Mouse (Mus musculus) left cerebral cortex, postnatal 14 days (tissue): ENCODE data around the gene Xylt1. TPM values are rescaled to one million over a fixed set of nuclear protein-coding genes. Genes with fewer than 3 reads are reported as not detected.

Experiments
- DNase-seq, 2 experiments: peaks; one replicate each; pipeline ENCODE4 v3.0.0; 2021 to 2022; ENCODE audit warnings: low spot score in 2 of 2, mixed read lengths in 1 of 2
- intact Hi-C: fragments of 180-260 bp; cut with DNase I; formaldehyde crosslinking; loops from one replicate; pipeline ENCODE4 v1.15.1; 2025
- total RNA-seq, 2 experiments: library from RNA; stranded (reverse); gene quantifications; 2 replicates each; pipeline ENCODE4 v1.2.3; 2021

Xylt1 gene
- total RNA-seq, 2 experiments from 2014 or later: 52.9 to 53.8 TPM

GRCm38 (mm10) chr7:117470243-117470802, 89.5 kb downstream of the Xylt1 start:
- DNase-seq: no peak
- intact Hi-C loops: no loop called here

GRCm38 (mm10) chr7:117472055-117472780, 91.4 kb downstream of the Xylt1 start:
- DNase-seq: no peak
- intact Hi-C loops: no loop called here

DNA sequence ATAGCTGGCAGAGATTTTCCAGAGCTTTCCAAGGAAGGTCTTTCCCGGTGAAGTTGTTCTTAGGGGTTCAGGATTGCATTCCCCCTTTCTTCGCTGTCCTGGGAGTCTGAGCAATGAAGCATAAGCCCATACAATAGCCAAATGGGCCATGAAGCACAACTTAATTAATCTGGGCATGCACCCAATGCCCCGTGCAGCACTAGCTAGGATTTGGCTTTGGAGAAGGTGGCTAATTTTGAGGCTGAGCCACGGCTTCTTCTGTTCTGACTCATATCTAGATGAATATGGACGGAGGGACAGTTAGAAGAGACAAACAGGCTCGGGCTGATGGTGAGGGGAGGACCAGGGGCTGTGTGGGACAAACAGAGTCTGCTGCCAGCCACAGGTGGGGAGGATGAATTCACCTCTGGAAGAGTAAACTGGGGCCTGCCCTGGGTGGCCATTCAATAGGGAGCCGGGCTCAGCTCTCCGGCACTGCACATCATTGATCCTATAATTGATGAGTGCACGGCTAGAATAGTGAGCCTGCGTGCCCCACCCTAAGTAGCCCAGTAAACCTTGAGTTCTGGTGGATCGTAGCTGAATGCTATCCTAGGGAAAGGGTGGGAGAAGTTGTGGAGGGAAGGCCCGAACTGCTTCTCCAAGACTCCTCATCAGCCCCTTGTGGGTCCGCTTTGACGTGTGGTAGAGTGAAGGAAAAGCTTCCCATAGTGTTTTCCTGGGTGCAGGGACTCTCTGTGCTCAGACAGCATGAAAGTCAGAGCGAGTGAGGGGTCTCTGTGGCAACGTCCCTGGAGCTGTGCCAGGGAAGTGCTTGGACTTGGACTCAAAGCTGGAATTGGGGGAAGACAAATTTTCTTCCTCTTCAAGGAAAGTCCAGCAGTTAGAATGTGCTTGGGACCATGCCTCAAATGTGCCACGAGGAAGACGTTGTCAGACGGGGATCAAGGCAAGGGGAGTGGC, 92.3 kb downstream of the Xylt1 start:
- DNase-seq: peak in 1 of 2 experiments; percentile 30
- intact Hi-C loops: no loop called here

DNA sequence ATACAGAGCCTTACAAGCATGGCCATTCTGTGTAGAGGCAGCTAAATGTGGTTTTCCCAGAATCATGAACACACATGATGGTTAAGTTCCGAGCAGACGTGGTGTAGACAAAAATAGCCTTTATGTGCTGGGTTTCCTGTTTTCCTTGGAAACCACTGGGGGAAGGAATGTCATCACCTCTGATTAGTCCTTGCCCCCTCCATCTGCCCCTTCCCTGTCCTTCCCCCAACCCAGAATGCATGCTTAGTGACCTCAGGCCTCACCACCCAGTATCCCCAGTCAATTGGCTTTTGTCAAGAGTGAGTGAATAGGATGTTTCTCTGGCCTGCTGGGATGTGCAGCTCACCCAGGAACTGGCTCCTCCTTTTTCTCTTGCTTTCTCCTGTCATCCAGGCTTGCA, 93.5 kb downstream of the Xylt1 start:
- no peak for DNase-seq
- intact Hi-C loops: no loop called here

DNA sequence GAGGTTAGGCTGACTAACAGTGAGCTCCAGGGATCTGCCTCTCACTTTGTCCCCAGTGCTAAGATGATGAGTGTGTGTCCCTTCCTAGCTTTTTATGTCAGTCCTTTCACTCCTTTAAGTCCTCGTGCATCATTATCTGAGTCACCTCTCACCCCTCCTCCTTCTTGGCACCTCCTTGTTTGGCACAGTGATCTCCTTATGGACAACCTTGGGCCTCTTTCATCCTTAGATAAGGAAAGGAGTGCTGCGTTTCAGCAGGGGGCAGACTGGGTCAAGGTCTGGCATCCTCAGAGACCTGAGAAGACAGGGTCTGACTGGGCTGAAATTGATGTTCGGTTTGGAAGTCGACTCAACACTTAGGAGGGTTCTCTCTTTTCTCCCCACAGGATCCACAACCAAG, 94.3 kb downstream of the Xylt1 start:
- intact Hi-C loops: no loop called here
- no peak for DNase-seq

- DNase-seq: no peak
- intact Hi-C loops: no loop called here
Observed at GRCm38 (mm10) chr7:117478937-117479336, 98.2 kb downstream of the Xylt1 start.

DNA sequence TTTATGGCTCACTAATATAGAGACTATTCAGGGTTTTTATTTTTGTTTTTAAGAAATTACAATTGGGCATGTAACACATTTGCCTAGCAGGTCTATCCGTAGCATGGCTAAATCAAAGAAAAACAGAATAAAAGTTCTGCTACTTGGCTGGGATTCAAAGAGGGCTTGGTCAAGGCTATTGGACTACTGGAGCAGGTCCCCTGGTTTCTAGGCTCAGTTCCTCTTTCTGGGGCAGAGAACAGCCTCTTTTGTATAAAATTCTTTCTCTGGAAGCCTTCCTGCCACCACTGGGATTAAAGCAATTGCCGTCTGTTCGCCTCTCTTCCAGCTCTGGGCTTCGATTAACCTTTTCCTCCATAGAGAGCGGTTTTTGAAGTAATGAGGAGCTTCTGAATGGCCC, 100.1 kb downstream of the Xylt1 start:
- DNase-seq: no peak

GRCm38 (mm10) chr7:117481404-117481803, 100.6 kb downstream of the Xylt1 start:
- intact Hi-C loops: no loop called here
- DNase-seq: no peak

More for the DNA sequence above, 100.1 kb downstream of the Xylt1 start:
- intact Hi-C loops: no loop called here

- DNase-seq: no peak
- intact Hi-C loops: no loop called here
Observed at GRCm38 (mm10) chr7:117482701-117483100, 101.9 kb downstream of the Xylt1 start.

GRCm38 (mm10) chr7:117484589-117484988, 103.8 kb downstream of the Xylt1 start:
- intact Hi-C loops: no loop called here
- DNase-seq: no peak

DNA sequence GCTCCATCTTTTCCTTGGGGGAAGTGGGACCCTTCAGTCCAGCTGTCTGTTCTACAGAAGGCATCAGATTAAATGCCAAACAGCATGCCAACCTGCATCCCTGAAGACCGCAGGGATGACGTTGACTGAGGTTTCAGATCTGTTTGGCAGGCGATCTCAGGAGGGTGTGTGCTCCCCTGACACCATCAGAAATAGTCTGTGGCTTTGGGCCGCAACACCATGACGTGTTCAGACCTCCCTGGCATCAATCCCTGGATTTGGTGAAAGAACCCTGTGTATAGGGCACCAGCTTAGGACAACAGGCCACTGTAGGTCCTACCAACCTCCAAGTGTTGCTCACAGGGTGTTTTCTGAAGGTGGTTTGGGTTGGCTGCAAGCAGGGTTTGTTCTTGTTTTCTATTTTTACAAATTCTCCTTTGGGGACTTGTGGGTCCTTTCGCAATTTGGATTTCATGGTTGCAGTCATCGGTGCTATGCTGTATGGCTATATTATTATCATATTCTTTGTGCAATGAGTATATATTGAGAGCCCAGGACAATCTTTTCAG, 104.3 kb downstream of the Xylt1 start:
- intact Hi-C loops: no loop called here
- DNase-seq: no peak

GRCm38 (mm10) chr7:117486425-117487172, 105.8 kb downstream of the Xylt1 start:
- intact Hi-C loops: no loop called here

GRCm38 (mm10) chr7:117487173-117487490, 106.4 kb downstream of the Xylt1 start:
- no peak for DNase-seq
- intact Hi-C loops: no loop called here

More at GRCm38 (mm10) chr7:117486425-117487172, 105.8 kb downstream of the Xylt1 start:
- no peak for DNase-seq

DNA sequence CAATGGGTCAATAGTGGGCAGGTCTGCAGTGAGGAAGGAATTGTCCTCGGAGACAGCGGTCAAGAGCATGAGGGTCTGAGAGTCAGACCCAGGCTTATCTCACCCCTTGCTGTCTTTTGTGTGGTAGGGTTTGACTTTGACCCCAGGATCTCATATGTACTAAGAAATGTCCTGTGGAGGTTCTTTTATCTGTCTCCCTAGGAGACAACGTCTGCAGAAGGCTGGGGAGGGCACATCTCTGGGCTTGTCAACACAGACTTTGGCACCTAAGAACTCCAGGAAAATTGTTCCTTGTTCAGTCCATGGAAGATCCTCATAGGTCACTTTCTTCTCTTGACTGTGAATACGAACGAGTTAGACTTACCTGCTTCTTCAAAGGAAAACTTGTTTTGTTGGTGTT, 109.2 kb downstream of the Xylt1 start:
- intact Hi-C loops: no loop called here
- DNase-seq: no peak

DNA sequence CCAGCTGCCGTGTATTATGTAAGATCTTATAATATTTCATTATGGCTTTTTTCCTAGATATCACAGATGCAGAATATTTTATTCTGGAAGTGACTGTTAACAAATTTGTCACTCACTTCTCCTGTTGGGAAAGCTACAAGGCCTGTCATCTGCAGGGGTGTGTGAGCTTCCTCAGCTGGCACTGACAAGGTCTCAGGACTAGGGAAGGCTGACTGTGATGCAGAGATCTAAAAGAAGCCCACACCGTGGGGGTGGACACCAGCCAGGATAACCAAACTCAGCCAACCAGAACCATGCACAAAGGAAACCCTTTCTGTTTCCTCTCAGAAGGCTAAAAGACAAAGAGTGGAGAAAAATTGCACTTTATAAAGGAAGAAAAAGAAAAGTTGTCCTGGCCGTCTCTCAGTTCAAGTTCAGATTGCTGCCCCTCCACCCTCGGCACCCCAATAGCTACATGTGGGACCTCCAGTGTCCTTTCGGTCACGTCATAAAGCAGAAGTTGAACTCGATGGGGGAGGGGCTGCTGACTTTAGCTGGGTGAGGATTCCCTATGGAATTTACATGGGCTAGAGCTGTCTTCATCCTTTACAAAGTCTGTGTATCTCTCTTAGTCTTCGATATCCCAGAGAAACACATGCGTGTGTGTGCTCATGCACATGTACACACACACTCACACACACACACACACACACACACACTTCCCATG, 109.9 kb downstream of the Xylt1 start:
- DNase-seq: no peak
- intact Hi-C loops: no loop called here

- intact Hi-C loops: no loop called here
- DNase-seq: no peak
Observed at GRCm38 (mm10) chr7:117491495-117491894, 110.7 kb downstream of the Xylt1 start.

DNA sequence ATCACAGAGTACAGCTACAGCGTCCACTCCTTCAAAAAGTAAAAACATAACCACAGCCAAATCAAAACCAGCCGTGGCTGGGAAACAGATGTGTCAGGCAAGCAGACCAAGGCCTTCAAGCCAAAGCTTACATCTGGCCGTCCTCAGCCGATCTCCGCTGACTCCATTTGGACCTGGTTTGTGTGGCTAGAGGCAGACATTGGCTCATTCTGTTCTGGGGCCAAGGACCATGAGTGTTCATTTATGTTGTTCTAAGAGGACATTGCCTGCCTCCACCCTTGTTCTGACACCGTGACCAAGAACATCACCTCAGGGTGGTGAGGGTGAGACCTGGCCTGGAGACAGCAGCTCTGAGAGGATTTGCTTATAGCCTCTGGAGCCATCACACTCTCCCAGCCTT, 113.4 kb downstream of the Xylt1 start:
- DNase-seq: no peak
- intact Hi-C loops: no loop called here

GRCm38 (mm10) chr7:117494618-117495310, 114.0 kb downstream of the Xylt1 start:
- intact Hi-C loops: no loop called here
- DNase-seq: peak; percentile 25 to 79
